Mouse (Mus musculus) monocyte, adult 5-6 weeks (primary cell): Measurements from ENCODE around the gene Phlda1. TPM values are rescaled to one million over a fixed set of nuclear protein-coding genes. Genes with fewer than 3 reads are reported as not detected.
"Not testable (repeated sequence)": the region's sequence is repeated elsewhere in the genome, so short reads cannot be mapped to it uniquely, and the experiment has no call there.

Source experiments
- ATAC-seq: fragments of 153-309, 156-312 bp; replicated peaks from 2 replicates; pipeline ENCODE4 v1.8.0; 2017; ENCODE audit warnings: mild to moderate bottlenecking; ENCODE audit not compliant: low TSS enrichment, insufficient number of reproducible peaks, severe bottlenecking, poor library complexity, low FRiP score
- total RNA-seq: library from RNA; stranded (forward); fragments of 200-1000, 200-491, 200-594 nt; gene quantifications from 3 replicates; pipeline ENCODE4 v1.2.3, GENCODE M21; 2017

Gene Phlda1
- total RNA-seq: 0.19 to 4.2 TPM (median 1.3 TPM) in 3 replicates

GRCm38 (mm10) chr10:111506101-111506925, at the start of gene Phlda1:
Gene Phlda1 (plus strand): TSS chr10:111506286.
- peak; percentile 49 for ATAC-seq

GRCm38 (mm10) chr10:111458088-111458487, 48.0 kb upstream of the Phlda1 start:
- no peak for ATAC-seq

GRCm38 (mm10) chr10:111459040-111459439, 47.0 kb upstream of the Phlda1 start:
- no peak for ATAC-seq

- ATAC-seq: no peak
These were observed 46.2 kb upstream of the Phlda1 start for GRCm38 (mm10) chr10:111459874-111460273.

- ATAC-seq: no peak
These were observed 45.7 kb upstream of the Phlda1 start for GRCm38 (mm10) chr10:111460381-111460780.

- peak; percentile 84 for ATAC-seq
These were observed 41.3 kb upstream of the Phlda1 start for GRCm38 (mm10) chr10:111464833-111465232.

- no peak for ATAC-seq
These were observed 40.7 kb upstream of the Phlda1 start for GRCm38 (mm10) chr10:111465409-111465808.

GRCm38 (mm10) chr10:111471166-111471565, 34.9 kb upstream of the Phlda1 start:
- peak; percentile 68 for ATAC-seq

GRCm38 (mm10) chr10:111472686-111473510, 33.2 kb upstream of the Phlda1 start, which contains the start of gene Nap1l1:
Gene Nap1l1 (plus strand): TSS chr10:111473223.
- ATAC-seq: peak; percentile 93

GRCm38 (mm10) chr10:111473511-111474371, 32.3 kb upstream of the Phlda1 start:
- no peak for ATAC-seq

- no peak for ATAC-seq
These were observed 29.8 kb upstream of the Phlda1 start for GRCm38 (mm10) chr10:111476301-111476700.

- no peak for ATAC-seq
These were observed 29.0 kb upstream of the Phlda1 start for GRCm38 (mm10) chr10:111476989-111477510.

- no peak for ATAC-seq
These were observed 26.5 kb upstream of the Phlda1 start for GRCm38 (mm10) chr10:111479599-111479998.

- ATAC-seq: no peak
These were observed 23.4 kb upstream of the Phlda1 start for GRCm38 (mm10) chr10:111482654-111483053.

GRCm38 (mm10) chr10:111484079-111484478, 22.0 kb upstream of the Phlda1 start:
- ATAC-seq: no peak

GRCm38 (mm10) chr10:111488793-111489192, 17.3 kb upstream of the Phlda1 start:
- no peak for ATAC-seq

- ATAC-seq: not testable (repeated sequence)
These were observed 16.0 kb upstream of the Phlda1 start for GRCm38 (mm10) chr10:111490079-111490478.

- ATAC-seq: no peak
These were observed 10.2 kb upstream of the Phlda1 start for GRCm38 (mm10) chr10:111495888-111496287.
